Comparison of ENCODE assay signal across 10 mouse cellular contexts in the genomic region with DNA sequence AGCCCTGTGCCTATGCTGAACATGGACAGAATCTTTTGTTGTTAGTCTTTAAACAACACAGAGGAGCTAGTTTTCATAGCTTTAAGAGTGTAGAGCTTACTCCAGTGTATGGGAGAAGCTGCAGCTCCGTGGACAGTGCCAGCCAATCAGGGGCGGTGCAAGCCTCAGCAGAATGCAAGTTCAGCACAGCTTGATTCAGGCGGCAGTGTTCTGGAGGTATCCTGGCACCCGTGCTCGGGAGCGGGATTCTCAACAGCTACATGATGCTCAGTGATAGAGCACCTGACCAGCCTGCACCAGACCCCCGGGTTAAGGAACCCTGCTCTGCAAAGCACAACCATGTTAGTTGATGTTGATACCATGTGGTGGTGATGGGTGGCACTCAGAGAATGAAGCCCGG. TPM values are rescaled to one million over a fixed set of nuclear protein-coding genes. Genes with fewer than 3 reads are reported as not detected.
DNase-seq lines count a peak whose midpoint lies in the region; ATAC-seq and TF ChIP-seq lines count a peak whose summit lies in the region.
"Had no signal": no experiment of that assay in that cellular context is flagged by ENCODE, and none has a peak within 500 bp of the region (broad histone marks: within the 10 kb centered on the region; RNA-seq: fewer than 3 reads in every experiment).

No protein-coding gene starts in this region.

- ATAC-seq in kidney, embryonic 14.5 days (ENCODE audit: low FRiP score, low TSS enrichment) = 0 out of 2 replicates have a peak, but pooled peaks have one; percentile 0
- peak; percentile 62 for ATAC-seq in forebrain, postnatal 0 days
- 0 out of 2 replicates have a peak, but pooled peaks have one; percentile 22 for ATAC-seq in midbrain, embryonic 13.5 days
- ATAC-seq in megakaryocyte, adult 5-6 weeks (ENCODE audit: poor library complexity, severe bottlenecking) = no peak

- WGBS in kidney, embryonic 14.5 days = 7% methylated on average over 8 of the region's 8 CpGs
- WGBS in kidney, adult 2 months = 21% methylated on average over 8 of the region's 8 CpGs
- WGBS in forebrain, postnatal 0 days = 6% methylated on average over 8 of the region's 8 CpGs
- 12% methylated on average over 8 of the region's 8 CpGs for whole genome bisulfite sequencing in midbrain, embryonic 13.5 days

- H3K4me3 ChIP-seq in kidney, embryonic 14.5 days (ENCODE audit: low read length) = no peak overlapping the region; the same call in 1 of the 2 replicates
- H3K4me3 ChIP-seq in kidney, adult 2 months (ENCODE audit: insufficient read depth, low read depth, low read length) = no peak overlapping the region
- H3K4me3 ChIP-seq in forebrain, postnatal 0 days (ENCODE audit: low read depth, low read length) = no peak overlapping the region
- H3K4me3 ChIP-seq in midbrain, embryonic 13.5 days (replicated peaks) = 0 out of 2 replicates have a peak overlapping the region, but pooled peaks have one; percentile 2

- H3K9ac ChIP-seq in kidney, embryonic 14.5 days (ENCODE audit: low read depth, low read length) = no peak overlapping the region
- H3K9ac ChIP-seq in forebrain, postnatal 0 days = 0 out of 2 replicates have a peak overlapping the region, but pooled peaks have one; percentile 22
- H3K9ac ChIP-seq in midbrain, embryonic 13.5 days (replicated peaks) = peak overlapping the region; percentile 44
- H3K9ac ChIP-seq: liver, embryonic 14.5 days had no signal

- H3K36me3 ChIP-seq in kidney, embryonic 14.5 days (ENCODE audit: control insufficient read depth, insufficient read depth, low read length) = peaks cover 22% of the 10 kb centered on the region; the same call in 1 of the 2 replicates
- no peaks in the 10 kb centered on the region for H3K36me3 ChIP-seq in kidney, adult 2 months (ENCODE audit: control insufficient read depth, insufficient read depth, low read length)
- H3K36me3 ChIP-seq in forebrain, postnatal 0 days (ENCODE audit: insufficient read depth) = peaks cover 8% of the 10 kb centered on the region; the same call in 1 of the 2 replicates
- peaks cover 35% of the 10 kb centered on the region for H3K36me3 ChIP-seq in midbrain, embryonic 13.5 days

- no peak for TF ChIP-seq POLR2A in kidney, adult 2 months (IDR thresholded peaks at IDR 0.05; ENCODE audit: low read depth, low read length)
- TF ChIP-seq POLR2A in brain, embryonic 14.5 days (IDR thresholded peaks at IDR 0.05; ENCODE audit: borderline replicate concordance, extremely low read depth, insufficient read depth, insufficient read length, poor library complexity, severe bottlenecking) = no peak

- no peak for TF ChIP-seq CTCF in kidney, adult 2 months (conservative IDR thresholded peaks at IDR 0.05; ENCODE audit: insufficient read depth, insufficient read length, low read depth, low read length)
- TF ChIP-seq CTCF in brain, embryonic 14.5 days (IDR thresholded peaks at IDR 0.05; ENCODE audit: borderline replicate concordance, extremely low read depth, insufficient read depth, insufficient read length) = no peak
- no peak for TF ChIP-seq CTCF in forebrain, postnatal 0 days (IDR thresholded peaks at IDR 0.05; ENCODE audit: low read depth)

- H3K9me3 ChIP-seq in kidney, embryonic 14.5 days (ENCODE audit: control insufficient read depth, low read length) = no peaks in the 10 kb centered on the region
- no peaks in the 10 kb centered on the region for H3K9me3 ChIP-seq in forebrain, postnatal 0 days (ENCODE audit: low read length)
- H3K9me3 ChIP-seq in midbrain, embryonic 13.5 days = no peaks in the 10 kb centered on the region

- H3K27me3 ChIP-seq in kidney, embryonic 14.5 days (ENCODE audit: control insufficient read depth, insufficient read depth, low read length) = no peaks in the 10 kb centered on the region
- H3K27me3 ChIP-seq in kidney, adult 2 months (replicated peaks; ENCODE audit: control insufficient read depth, insufficient read depth, low read length) = no peaks in the 10 kb centered on the region
- H3K27me3 ChIP-seq in forebrain, postnatal 0 days (ENCODE audit: insufficient read depth, low read length) = no peaks in the 10 kb centered on the region
- H3K27me3 ChIP-seq in midbrain, embryonic 13.5 days = no peaks in the 10 kb centered on the region

- H3K27ac ChIP-seq in kidney, embryonic 14.5 days (ENCODE audit: low read depth, low read length) = peak overlapping the region; percentile 77
- H3K27ac ChIP-seq in kidney, adult 2 months (ENCODE audit: insufficient read depth, low read depth, low read length) = no peak overlapping the region
- peak overlapping the region; percentile 21; the same call in 1 of the 2 replicates for H3K27ac ChIP-seq in forebrain, postnatal 0 days (ENCODE audit: low read depth, low read length)
- H3K27ac ChIP-seq in midbrain, embryonic 13.5 days = peak overlapping the region; percentile 21; the same call in 1 of the 2 replicates
- H3K27ac ChIP-seq: liver, embryonic 14.5 days had no signal

- DNase-seq in kidney, adult 2 months = no peak
- DNase-seq in brain, embryonic 14.5 days (ENCODE audit: low read depth) = peak; percentile 51
- DNase-seq in forebrain, postnatal 0 days = peak; percentile 47
- DNase-seq in thymus, postnatal 10 days (ENCODE audit: low spot score in 2 of 2) = no peak
- DNase-seq in cerebellum, adult 8-10 months = no peak
- DNase-seq: spleen, adult 18-20 months had no signal

- H3K4me1 ChIP-seq in kidney, embryonic 14.5 days (ENCODE audit: control insufficient read depth, insufficient read depth, low read length) = peaks cover 46% of the 10 kb centered on the region
- H3K4me1 ChIP-seq in kidney, adult 2 months (ENCODE audit: control insufficient read depth, insufficient read depth, low read length) = peaks cover 8% of the 10 kb centered on the region; the same call in 1 of the 2 replicates
- no peaks in the 10 kb centered on the region; the same call in 1 of the 2 replicates for H3K4me1 ChIP-seq in forebrain, postnatal 0 days (ENCODE audit: insufficient read depth)
- H3K4me1 ChIP-seq in midbrain, embryonic 13.5 days (replicated peaks) = peaks cover 38% of the 10 kb centered on the region

- H3K4me2 ChIP-seq in kidney, embryonic 14.5 days (replicated peaks; ENCODE audit: low read depth, low read length) = peak overlapping the region; percentile 36
- H3K4me2 ChIP-seq in forebrain, postnatal 0 days (ENCODE audit: low read depth) = peak overlapping the region; percentile 21; the same call in 1 of the 2 replicates
- peak overlapping the region; percentile 23 for H3K4me2 ChIP-seq in midbrain, embryonic 13.5 days (replicated peaks)

RNA-seq across cellular contexts. Expression of gene Ptger1, which starts 5.9 kb away (rescaled TPM):
- 0.97 and 1.3 TPM in 2 replicates for polyA plus RNA-seq in kidney, embryonic 14.5 days (2014; fragmentation: Nextera tagmentation; extraction: Ambion mirVana)
- 21.8 and 23.3 TPM in 2 replicates for polyA plus RNA-seq in kidney, adult 2 months (2012; rRNA removed)
- 1.1 and 1.4 TPM in 2 replicates for polyA plus RNA-seq in brain, embryonic 14.5 days (2012; rRNA removed)
- total RNA-seq in forebrain, postnatal 0 days (2014; rRNA removed) = 0.46 and 0.57 TPM in 2 replicates
- 0.20 and 0.27 TPM in 2 replicates for polyA plus RNA-seq in forebrain, postnatal 0 days (2015; fragmentation: Nextera tagmentation; extraction: Ambion mirVana)
- polyA plus RNA-seq in midbrain, embryonic 13.5 days (2015; fragmentation: Nextera tagmentation; extraction: Ambion mirVana) = 0.75 and 0.81 TPM in 2 replicates
- 0.07 TPM in 1 of 2 replicates, not detected in the other for total RNA-seq in megakaryocyte, adult 5-6 weeks (2015)
- total RNA-seq in megakaryocyte, adult 5-6 weeks (2017) = 1.7 and 2.2 TPM in 2 replicates

RNA-seq across cellular contexts. Expression of gene Gipc1, which starts 8.1 kb away (rescaled TPM):
- 168 and 210 TPM in 2 replicates for polyA plus RNA-seq in kidney, embryonic 14.5 days (2014; fragmentation: Nextera tagmentation; extraction: Ambion mirVana)
- polyA plus RNA-seq in kidney, adult 2 months (2012; rRNA removed) = 57.6 and 66.6 TPM in 2 replicates
- polyA plus RNA-seq in brain, embryonic 14.5 days (2012; rRNA removed) = 91.4 and 105 TPM in 2 replicates
- total RNA-seq in forebrain, postnatal 0 days (2014; rRNA removed) = 77.8 and 85.3 TPM in 2 replicates
- polyA plus RNA-seq in forebrain, postnatal 0 days (2015; fragmentation: Nextera tagmentation; extraction: Ambion mirVana) = 119 and 135 TPM in 2 replicates
- 164 and 172 TPM in 2 replicates for polyA plus RNA-seq in midbrain, embryonic 13.5 days (2015; fragmentation: Nextera tagmentation; extraction: Ambion mirVana)
- total RNA-seq in megakaryocyte, adult 5-6 weeks (2015) = 15.4 and 16.4 TPM in 2 replicates
- total RNA-seq in megakaryocyte, adult 5-6 weeks (2017) = 18.9 and 25.4 TPM in 2 replicates

RNA-seq across cellular contexts. Expression of gene Pkn1, which starts 38.4 kb away (rescaled TPM):
- 23.8 and 36.1 TPM in 2 replicates for polyA plus RNA-seq in kidney, embryonic 14.5 days (2014; fragmentation: Nextera tagmentation; extraction: Ambion mirVana)
- polyA plus RNA-seq in kidney, adult 2 months (2012; rRNA removed) = 81.9 and 98.1 TPM in 2 replicates
- polyA plus RNA-seq in brain, embryonic 14.5 days (2012; rRNA removed) = 65.5 and 74.6 TPM in 2 replicates
- total RNA-seq in forebrain, postnatal 0 days (2014; rRNA removed) = 70.8 and 72.6 TPM in 2 replicates
- 18.5 and 25.2 TPM in 2 replicates for polyA plus RNA-seq in forebrain, postnatal 0 days (2015; fragmentation: Nextera tagmentation; extraction: Ambion mirVana)
- 22.7 and 23.3 TPM in 2 replicates for polyA plus RNA-seq in midbrain, embryonic 13.5 days (2015; fragmentation: Nextera tagmentation; extraction: Ambion mirVana)
- total RNA-seq in megakaryocyte, adult 5-6 weeks (2015) = 53.3 and 55.4 TPM in 2 replicates
- total RNA-seq in megakaryocyte, adult 5-6 weeks (2017) = 103 and 110 TPM in 2 replicates

RNA-seq across cellular contexts. Expression of gene Dnajb1, which starts 52.6 kb away (rescaled TPM):
- polyA plus RNA-seq in kidney, embryonic 14.5 days (2014; fragmentation: Nextera tagmentation; extraction: Ambion mirVana) = 42.5 and 48.9 TPM in 2 replicates
- polyA plus RNA-seq in kidney, adult 2 months (2012; rRNA removed) = 32.2 and 33.2 TPM in 2 replicates
- polyA plus RNA-seq in brain, embryonic 14.5 days (2012; rRNA removed) = 35.1 and 38.0 TPM in 2 replicates
- 41.2 and 46.6 TPM in 2 replicates for total RNA-seq in forebrain, postnatal 0 days (2014; rRNA removed)
- 40.7 and 65.1 TPM in 2 replicates for polyA plus RNA-seq in forebrain, postnatal 0 days (2015; fragmentation: Nextera tagmentation; extraction: Ambion mirVana)
- 56.6 and 61.5 TPM in 2 replicates for polyA plus RNA-seq in midbrain, embryonic 13.5 days (2015; fragmentation: Nextera tagmentation; extraction: Ambion mirVana)
- 40.0 and 40.7 TPM in 2 replicates for total RNA-seq in megakaryocyte, adult 5-6 weeks (2015)
- total RNA-seq in megakaryocyte, adult 5-6 weeks (2017) = 26.4 and 34.4 TPM in 2 replicates

RNA-seq across cellular contexts. Expression of gene Tecr, which starts 52.8 kb away (rescaled TPM):
- polyA plus RNA-seq in kidney, embryonic 14.5 days (2014; fragmentation: Nextera tagmentation; extraction: Ambion mirVana) = 661 and 682 TPM in 2 replicates
- 793 and 827 TPM in 2 replicates for polyA plus RNA-seq in kidney, adult 2 months (2012; rRNA removed)
- 913 and 1,191 TPM in 2 replicates for polyA plus RNA-seq in brain, embryonic 14.5 days (2012; rRNA removed)
- 762 and 857 TPM in 2 replicates for total RNA-seq in forebrain, postnatal 0 days (2014; rRNA removed)
- polyA plus RNA-seq in forebrain, postnatal 0 days (2015; fragmentation: Nextera tagmentation; extraction: Ambion mirVana) = 1,089 and 1,117 TPM in 2 replicates
- 820 and 847 TPM in 2 replicates for polyA plus RNA-seq in midbrain, embryonic 13.5 days (2015; fragmentation: Nextera tagmentation; extraction: Ambion mirVana)
- total RNA-seq in megakaryocyte, adult 5-6 weeks (2015) = 282 and 314 TPM in 2 replicates
- 248 and 255 TPM in 2 replicates for total RNA-seq in megakaryocyte, adult 5-6 weeks (2017)

Comparison
In these comparisons a context has a peak if more than half of its experiments do, and no peak if none do; other contexts are left out.
1. DNase-seq: peak in brain, embryonic 14.5 days (single experiment) and forebrain, postnatal 0 days (single experiment); none in kidney, adult 2 months (single experiment), thymus, postnatal 10 days (0 of 2) and cerebellum, adult 8-10 months (single experiment).
2. Peak in every context shown above with its lines, with median percentiles within 50 percentile points of each other: H3K4me2 ChIP-seq.